Mouse (Mus musculus) CH12.LX (cell line): ENCODE measurements around the gene Zdhhc19.

Experiments used
- MAFK ChIP-seq: IDR thresholded peaks from 2 replicates; pipeline ENCODE4 v1.6.1; 2011; ENCODE audit warnings: low read length, improper control_type of control experiment; ENCODE audit not compliant: insufficient replicate concordance
- POLR2A ChIP-seq: IDR thresholded peaks from 2 replicates; pipeline ENCODE4 v1.6.1; 2011; ENCODE audit warnings: low read depth, mild to moderate bottlenecking, improper control_type of control experiment, low read length

DNA sequence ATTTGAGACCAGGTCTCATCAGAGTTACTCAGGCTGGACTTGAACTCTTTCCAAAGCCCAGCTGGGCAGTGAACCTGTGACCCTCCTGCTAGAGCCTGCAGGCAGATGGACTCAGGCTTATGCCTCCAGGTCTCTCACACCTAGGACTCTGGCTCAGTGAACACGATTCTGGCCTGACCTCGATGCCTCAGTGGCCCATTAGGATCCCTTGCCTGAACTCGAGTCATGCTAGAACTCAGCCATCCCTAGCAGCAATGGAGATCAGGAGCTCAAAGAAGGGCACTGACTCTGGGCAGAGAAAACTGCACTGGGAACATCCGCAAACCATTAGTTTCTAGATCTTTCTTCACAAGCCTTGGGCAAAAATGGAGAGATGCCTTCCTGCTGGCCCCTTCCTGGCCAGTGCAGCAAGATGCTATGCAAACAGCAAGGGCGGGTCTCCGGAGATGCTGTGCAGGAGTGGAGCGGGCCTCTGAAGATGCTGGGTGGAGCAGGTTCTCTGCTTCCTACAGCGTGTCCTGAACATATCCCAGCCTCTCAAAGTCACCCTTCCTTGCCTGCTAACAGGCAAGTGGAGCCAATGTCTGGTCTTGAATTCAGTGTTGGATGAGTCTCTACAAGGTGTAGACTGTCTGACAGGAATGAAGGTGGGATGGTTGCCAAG is 15.9 kb downstream of the Zdhhc19 start:
- TF ChIP-seq MAFK (no peak), POLR2A (no peak)
